8 mouse cellular contexts compared by ENCODE assay signal in the genomic region with DNA sequence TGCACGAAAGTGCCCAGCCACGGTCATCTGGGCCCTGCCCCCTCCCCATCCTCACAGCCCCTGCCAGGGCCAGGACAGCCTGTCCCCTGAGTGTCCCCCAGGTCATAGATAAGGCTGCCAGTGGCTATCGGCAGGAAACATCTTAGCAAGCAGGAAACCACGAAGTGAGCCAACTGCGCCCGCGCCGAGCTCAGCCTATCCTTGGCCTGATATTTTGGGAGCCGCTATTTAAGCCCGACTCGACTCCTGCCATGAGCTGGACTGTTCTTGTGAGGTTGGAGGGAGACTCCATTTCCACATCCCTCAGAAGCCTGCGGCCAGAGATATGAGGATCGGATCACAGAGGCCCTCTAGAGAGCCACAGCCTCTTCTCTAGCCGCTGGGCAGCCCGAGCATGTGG. TPM values are rescaled to one million over a fixed set of nuclear protein-coding genes. Genes with fewer than 3 reads are reported as not detected.
DNase-seq lines count a peak whose midpoint lies in the region; ATAC-seq and TF ChIP-seq lines count a peak whose summit lies in the region.

No protein-coding gene starts in this region.

- WGBS in midbrain, postnatal 0 days: 91% methylated on average over 15 of the region's 15 CpGs
- 91% methylated on average over 15 of the region's 15 CpGs for WGBS in midbrain, embryonic 14.5 days
- 47% methylated on average over 15 of the region's 15 CpGs for WGBS in heart, embryonic 16.5 days
- WGBS in limb, embryonic 10.5 days: 88% methylated on average over 15 of the region's 15 CpGs

- H3K27ac ChIP-seq in midbrain, postnatal 0 days (ENCODE audit: low read depth, low read length): 0 out of 2 replicates have a peak overlapping the region, but pooled peaks have one; percentile 47
- H3K27ac ChIP-seq in midbrain, embryonic 14.5 days (replicated peaks; ENCODE audit: low read depth, low read length): no peak overlapping the region
- peak overlapping the region; percentile 89 for H3K27ac ChIP-seq in cortical plate, adult 2 months (ENCODE audit: insufficient read depth, low read length)
- peak overlapping the region; percentile 87 for H3K27ac ChIP-seq in heart, embryonic 16.5 days (ENCODE audit: low read length)
- peak overlapping the region; percentile 22; the same call in 1 of the 2 replicates for H3K27ac ChIP-seq in limb, embryonic 10.5 days

- H3K4me1 ChIP-seq in midbrain, postnatal 0 days (ENCODE audit: insufficient read depth, low read length): no peaks in the 10 kb centered on the region
- H3K4me1 ChIP-seq in midbrain, embryonic 14.5 days (ENCODE audit: control insufficient read depth, insufficient read depth, low read length): no peaks in the 10 kb centered on the region
- no peaks in the 10 kb centered on the region for H3K4me1 ChIP-seq in cortical plate, adult 2 months (ENCODE audit: control insufficient read depth, insufficient read depth, low read length)
- H3K4me1 ChIP-seq in heart, embryonic 16.5 days (ENCODE audit: control insufficient read depth, insufficient read depth, low read length): peaks cover 7% of the 10 kb centered on the region; the same call in 1 of the 2 replicates
- H3K4me1 ChIP-seq in limb, embryonic 10.5 days: no peaks in the 10 kb centered on the region

- H3K4me2 ChIP-seq in midbrain, postnatal 0 days (ENCODE audit: low read depth, low read length, poor library complexity, severe bottlenecking): no peak overlapping the region
- no peak overlapping the region for H3K4me2 ChIP-seq in midbrain, embryonic 14.5 days (ENCODE audit: low read length)
- peak overlapping the region; percentile 33; the same call in 1 of the 2 replicates for H3K4me2 ChIP-seq in heart, embryonic 16.5 days (ENCODE audit: low read depth, low read length)

- ATAC-seq in midbrain, postnatal 0 days (ENCODE audit: low FRiP score): no peak
- no peak for ATAC-seq in midbrain, embryonic 14.5 days (ENCODE audit: low FRiP score, low TSS enrichment)
- ATAC-seq in heart, embryonic 16.5 days (replicated peaks; ENCODE audit: extremely low read depth, insufficient read depth, low FRiP score): peak; percentile 87

- no peaks in the 10 kb centered on the region for H3K9me3 ChIP-seq in midbrain, postnatal 0 days (ENCODE audit: low read length)
- H3K9me3 ChIP-seq in midbrain, embryonic 14.5 days (ENCODE audit: control insufficient read depth, low read length): no peaks in the 10 kb centered on the region
- no peaks in the 10 kb centered on the region for H3K9me3 ChIP-seq in heart, embryonic 16.5 days (replicated peaks; ENCODE audit: control insufficient read depth, low read length)
- H3K9me3 ChIP-seq in limb, embryonic 10.5 days (replicated peaks): no peaks in the 10 kb centered on the region

- TF ChIP-seq POLR2A in cortical plate, adult 2 months (IDR thresholded peaks at IDR 0.05; ENCODE audit: extremely low read depth, insufficient read depth, low read length): peak; percentile 57; the same call in 1 of the 2 replicates

- H3K4me3 ChIP-seq in midbrain, postnatal 0 days (ENCODE audit: low read depth, low read length): no peak overlapping the region
- no peak overlapping the region for H3K4me3 ChIP-seq in midbrain, embryonic 14.5 days (replicated peaks; ENCODE audit: low read depth, low read length)
- H3K4me3 ChIP-seq in cortical plate, adult 2 months (ENCODE audit: insufficient read depth, low read length): no peak overlapping the region
- H3K4me3 ChIP-seq in heart, embryonic 16.5 days (ENCODE audit: low read length): no peak overlapping the region
- no peak overlapping the region for H3K4me3 ChIP-seq in limb, embryonic 10.5 days

- TF ChIP-seq CTCF in midbrain, postnatal 0 days (IDR thresholded peaks at IDR 0.05): no peak
- no peak for TF ChIP-seq CTCF in cortical plate, adult 2 months (IDR thresholded peaks at IDR 0.05; ENCODE audit: extremely low read depth, insufficient read depth, low read length)

- H3K36me3 ChIP-seq in midbrain, postnatal 0 days (ENCODE audit: insufficient read depth, low read length): no peaks in the 10 kb centered on the region
- no peaks in the 10 kb centered on the region for H3K36me3 ChIP-seq in midbrain, embryonic 14.5 days (ENCODE audit: control insufficient read depth, insufficient read depth, low read length)
- H3K36me3 ChIP-seq in heart, embryonic 16.5 days (ENCODE audit: control insufficient read depth, insufficient read depth): no peaks in the 10 kb centered on the region
- no peaks in the 10 kb centered on the region for H3K36me3 ChIP-seq in limb, embryonic 10.5 days

- H3K9ac ChIP-seq in midbrain, postnatal 0 days (replicated peaks; ENCODE audit: low read length, poor library complexity, severe bottlenecking): no peak overlapping the region
- no peak overlapping the region for H3K9ac ChIP-seq in midbrain, embryonic 14.5 days (replicated peaks; ENCODE audit: low read length)
- peak overlapping the region; percentile 32 for H3K9ac ChIP-seq in heart, embryonic 16.5 days (ENCODE audit: low read length)

- H3K27me3 ChIP-seq in midbrain, postnatal 0 days (ENCODE audit: insufficient read depth, low read length): no peaks in the 10 kb centered on the region
- H3K27me3 ChIP-seq in midbrain, embryonic 14.5 days (ENCODE audit: control insufficient read depth, insufficient read depth, low read length): no peaks in the 10 kb centered on the region
- no peaks in the 10 kb centered on the region for H3K27me3 ChIP-seq in heart, embryonic 16.5 days (ENCODE audit: control insufficient read depth, insufficient read depth, low read length)
- no peaks in the 10 kb centered on the region for H3K27me3 ChIP-seq in limb, embryonic 10.5 days (ENCODE audit: low read depth, poor library complexity, severe bottlenecking)

- no peak for DNase-seq in midbrain, postnatal 0 days (ENCODE audit: low spot score)
- no peak for DNase-seq in midbrain, embryonic 14.5 days
- DNase-seq in limb, embryonic 10.5 days (ENCODE audit: low spot score): no peak
- peak; percentile 19 for DNase-seq in mesoderm, embryonic 11.5 days (ENCODE audit: low read depth, low spot score)
- DNase-seq in thymus, adult 18-20 months: no peak
- DNase-seq in cerebellum, adult 9-10 months: no peak

RNA-seq across cellular contexts. Expression of a gene that starts 28.5 kb away (rescaled TPM):
- 81.8 and 97.2 TPM in 2 replicates for total RNA-seq in midbrain, postnatal 0 days (2014; rRNA removed)
- 252 and 260 TPM in 2 replicates for polyA plus RNA-seq in midbrain, postnatal 0 days (2015; fragmentation: Nextera tagmentation; extraction: Ambion mirVana)
- 235 and 260 TPM in 2 replicates for polyA plus RNA-seq in midbrain, embryonic 14.5 days (2014; fragmentation: Nextera tagmentation; extraction: Ambion mirVana)
- 101 and 104 TPM in 2 replicates for polyA plus RNA-seq in cortical plate, adult 2 months (2012; rRNA removed)
- 120 and 121 TPM in 2 replicates for polyA plus RNA-seq in heart, embryonic 16.5 days (2015; fragmentation: Nextera tagmentation; extraction: Ambion mirVana)
- polyA plus RNA-seq in limb, embryonic 10.5 days (2016; fragmentation: Nextera tagmentation; extraction: Ambion mirVana): 132 and 144 TPM in 2 replicates

RNA-seq across cellular contexts. Expression of a gene that starts 36.7 kb away (rescaled TPM):
- total RNA-seq in midbrain, postnatal 0 days (2014; rRNA removed): 2.4 and 3.9 TPM in 2 replicates
- 9.0 and 10.2 TPM in 2 replicates for polyA plus RNA-seq in midbrain, postnatal 0 days (2015; fragmentation: Nextera tagmentation; extraction: Ambion mirVana)
- polyA plus RNA-seq in midbrain, embryonic 14.5 days (2014; fragmentation: Nextera tagmentation; extraction: Ambion mirVana): 13.6 and 18.2 TPM in 2 replicates
- 5.3 and 5.4 TPM in 2 replicates for polyA plus RNA-seq in cortical plate, adult 2 months (2012; rRNA removed)
- 15.0 and 30.4 TPM in 2 replicates for polyA plus RNA-seq in heart, embryonic 16.5 days (2015; fragmentation: Nextera tagmentation; extraction: Ambion mirVana)
- polyA plus RNA-seq in limb, embryonic 10.5 days (2016; fragmentation: Nextera tagmentation; extraction: Ambion mirVana): 25.6 and 29.2 TPM in 2 replicates

RNA-seq across cellular contexts. Expression of a gene that starts 48.8 kb away (rescaled TPM):
- total RNA-seq in midbrain, postnatal 0 days (2014; rRNA removed): 113 and 116 TPM in 2 replicates
- 91.6 and 92.5 TPM in 2 replicates for polyA plus RNA-seq in midbrain, postnatal 0 days (2015; fragmentation: Nextera tagmentation; extraction: Ambion mirVana)
- 62.4 and 74.6 TPM in 2 replicates for polyA plus RNA-seq in midbrain, embryonic 14.5 days (2014; fragmentation: Nextera tagmentation; extraction: Ambion mirVana)
- polyA plus RNA-seq in cortical plate, adult 2 months (2012; rRNA removed): 69.6 and 79.2 TPM in 2 replicates
- 44.1 and 46.6 TPM in 2 replicates for polyA plus RNA-seq in heart, embryonic 16.5 days (2015; fragmentation: Nextera tagmentation; extraction: Ambion mirVana)
- 69.3 and 70.4 TPM in 2 replicates for polyA plus RNA-seq in limb, embryonic 10.5 days (2016; fragmentation: Nextera tagmentation; extraction: Ambion mirVana)

RNA-seq across cellular contexts. Expression of a gene that starts 50.5 kb away (rescaled TPM):
- total RNA-seq in midbrain, postnatal 0 days (2014; rRNA removed): 5.3 and 7.8 TPM in 2 replicates
- 9.8 and 10.5 TPM in 2 replicates for polyA plus RNA-seq in midbrain, postnatal 0 days (2015; fragmentation: Nextera tagmentation; extraction: Ambion mirVana)
- 3.1 and 5.7 TPM in 2 replicates for polyA plus RNA-seq in midbrain, embryonic 14.5 days (2014; fragmentation: Nextera tagmentation; extraction: Ambion mirVana)
- polyA plus RNA-seq in cortical plate, adult 2 months (2012; rRNA removed): 11.7 and 14.7 TPM in 2 replicates
- polyA plus RNA-seq in heart, embryonic 16.5 days (2015; fragmentation: Nextera tagmentation; extraction: Ambion mirVana): 14.8 and 15.3 TPM in 2 replicates
- 3.1 and 3.6 TPM in 2 replicates for polyA plus RNA-seq in limb, embryonic 10.5 days (2016; fragmentation: Nextera tagmentation; extraction: Ambion mirVana)

RNA-seq across cellular contexts. Expression of a gene that starts 54.9 kb away (rescaled TPM):
- total RNA-seq in midbrain, postnatal 0 days (2014; rRNA removed): not detected in 2 replicates
- not detected in 2 replicates for polyA plus RNA-seq in midbrain, postnatal 0 days (2015; fragmentation: Nextera tagmentation; extraction: Ambion mirVana)
- polyA plus RNA-seq in midbrain, embryonic 14.5 days (2014; fragmentation: Nextera tagmentation; extraction: Ambion mirVana): not detected in 2 replicates
- polyA plus RNA-seq in cortical plate, adult 2 months (2012; rRNA removed): not detected in 2 replicates
- not detected in 2 replicates for polyA plus RNA-seq in heart, embryonic 16.5 days (2015; fragmentation: Nextera tagmentation; extraction: Ambion mirVana)
- not detected in 2 replicates for polyA plus RNA-seq in limb, embryonic 10.5 days (2016; fragmentation: Nextera tagmentation; extraction: Ambion mirVana)
